Mouse (Mus musculus) liver, adult 2 months (tissue): ENCODE data around the gene Idh2.

Experiments used
- CTCF ChIP-seq: fragments of 200-500 bp; IDR thresholded peaks from 2 replicates; pipeline ENCODE4 v1.5.1; 2011; ENCODE audit warnings: low read depth, low read length, control low read depth
- POLR2A ChIP-seq: fragments of 200-500 bp; IDR thresholded peaks from 2 replicates; pipeline ENCODE4 v1.6.1; 2011; ENCODE audit warnings: low read length, control low read depth; ENCODE audit not compliant: insufficient read depth; ENCODE audit errors: extremely low read depth

- no peak for TF ChIP-seq CTCF
- TF ChIP-seq POLR2A: no peak
These were observed 8.8 kb downstream of the Idh2 start for GRCm38 (mm10) chr7:80106441-80106840.
